Mouse (Mus musculus) lung, embryonic 14.5 days (tissue): ENCODE measurements around the gene Pfpl. TPM values are rescaled to one million over a fixed set of nuclear protein-coding genes. Genes with fewer than 3 reads are reported as not detected.
A peak's percentile ranks its signal among the peaks of the same experiment; 100 is the strongest.

Experiments used
- ATAC-seq: fragments of 200-750 bp; cut with Nextera tagmentation; 2 replicates; pipeline ENCODE4 v1.8.0; 2017; ENCODE audit warnings: mild to moderate bottlenecking, moderate TSS enrichment, moderate library complexity; ENCODE audit not compliant: insufficient read depth
- DNase-seq: peaks from one replicate; pipeline ENCODE4 v3.0.0-alpha.2; 2015
- H3K27ac ChIP-seq: fragments of 300-500 bp; sonication (generic); 2 replicates; pipeline ENCODE4 v1.5.1; 2014; ENCODE audit warnings: low read depth, mild to moderate bottlenecking, moderate library complexity
- H3K27me3 ChIP-seq: fragments of 300-500 bp; sonication (generic); 2 replicates; pipeline ENCODE4 v1.6.1; 2014; ENCODE audit warnings: low read length, control low read depth; ENCODE audit not compliant: insufficient read depth
- H3K36me3 ChIP-seq: fragments of 300-500 bp; sonication (generic); 2 replicates; pipeline ENCODE4 v1.6.1; 2014; ENCODE audit warnings: control low read depth; ENCODE audit not compliant: insufficient read depth
- H3K4me1 ChIP-seq: fragments of 300-500 bp; sonication (generic); 2 replicates; pipeline ENCODE4 v1.6.1; 2014; ENCODE audit warnings: antibody characterized with exemption, control low read depth; ENCODE audit not compliant: insufficient read depth
- H3K4me2 ChIP-seq: fragments of 300-500 bp; sonication (generic); 2 replicates; pipeline ENCODE4 v1.6.1; 2014; ENCODE audit warnings: mild to moderate bottlenecking
- H3K4me3 ChIP-seq: fragments of 300-500 bp; sonication (generic); 2 replicates; pipeline ENCODE4 v1.5.1; 2014; ENCODE audit warnings: low read depth, low read length
- H3K9ac ChIP-seq: fragments of 300-500 bp; sonication (generic); 2 replicates; pipeline ENCODE4 v1.6.1; 2014
- H3K9me3 ChIP-seq: fragments of 300-500 bp; sonication (generic); 2 replicates; pipeline ENCODE4 v1.6.1; 2016; ENCODE audit warnings: low read depth, low read length, control low read depth
- CTCF ChIP-seq: IDR thresholded peaks from 2 replicates; pipeline ENCODE4 v1.5.1; 2016; ENCODE audit warnings: antibody characterized with exemption, low read depth
- WGBS: fragments of 180-500 bp; shearing (Covaris S2); extraction: QIAGEN DNeasy Blood & Tissue Kit; methylation state at CpG from one replicate; pipeline ENCODE4 v1.1.7; 2014; 5-methylcytosine and 5-hydroxymethylcytosine counted together
- polyA plus RNA-seq: library from polyadenylated mRNA; unstranded; fragments of >200 nt; fragmentation: Nextera tagmentation; extraction: Ambion mirVana; gene quantifications from 2 replicates; pipeline ENCODE4 v1.2.1, GENCODE M21; 2014

Gene Pfpl
- polyA plus RNA-seq, 1 experiment from 2014 or later = not detected

- no peak overlapping the region for H3K27ac ChIP-seq
- DNase-seq (peak; percentile 72), ATAC-seq (peak; percentile 49; the same call in 1 of the 2 replicates)
- H3K36me3 ChIP-seq = no peaks in the 10 kb centered on the region
- H3K4me1 ChIP-seq = no peaks in the 10 kb centered on the region
- peak; percentile 70 for TF ChIP-seq CTCF
- no peak overlapping the region for H3K4me2 ChIP-seq
- H3K9ac ChIP-seq = no peak overlapping the region
- no peak overlapping the region for H3K4me3 ChIP-seq
- H3K9me3 ChIP-seq = no peaks in the 10 kb centered on the region
- 6% methylated on average over 2 of the region's 2 CpGs for WGBS
- H3K27me3 ChIP-seq = no peaks in the 10 kb centered on the region
Measured at GRCm38 (mm10) chr19:12433033-12433432, 5.3 kb downstream of the Pfpl start.

GRCm38 (mm10) chr19:12435011-12435416 is 7.3 kb downstream of the Pfpl start:
- Histone ChIP-seq H3K36me3 (no peaks in the 10 kb centered on the region), H3K27ac (no peak overlapping the region), H3K27me3 (no peaks in the 10 kb centered on the region), H3K4me3 (no peak overlapping the region), H3K9me3 (no peaks in the 10 kb centered on the region), H3K4me1 (no peaks in the 10 kb centered on the region), H3K4me2 (no peak overlapping the region), H3K9ac (no peak overlapping the region)
- WGBS = 82% methylated on average over 4 of the region's 4 CpGs
- DNase-seq = no peak
- TF ChIP-seq CTCF = no peak
- no peak for ATAC-seq

- no peaks in the 10 kb centered on the region for H3K9me3 ChIP-seq
- H3K9ac ChIP-seq = no peak overlapping the region
- H3K36me3 ChIP-seq = no peaks in the 10 kb centered on the region
- no peak overlapping the region for H3K4me3 ChIP-seq
- H3K4me1 ChIP-seq = no peaks in the 10 kb centered on the region
- no peak for TF ChIP-seq CTCF
- ATAC-seq (no peak), DNase-seq (peak; percentile 6)
- no peaks in the 10 kb centered on the region for H3K27me3 ChIP-seq
- 72% methylated on average over 4 of the region's 4 CpGs for WGBS
- H3K27ac ChIP-seq = no peak overlapping the region
- no peak overlapping the region for H3K4me2 ChIP-seq
Measured at GRCm38 (mm10) chr19:12435750-12436524, 8.2 kb downstream of the Pfpl start.

GRCm38 (mm10) chr19:12439581-12439980 is 11.9 kb downstream of the Pfpl start:
- H3K36me3 ChIP-seq = no peaks in the 10 kb centered on the region
- no peaks in the 10 kb centered on the region for H3K27me3 ChIP-seq
- no peak overlapping the region for H3K27ac ChIP-seq
- H3K4me1 ChIP-seq = no peaks in the 10 kb centered on the region
- WGBS = 47% methylated on average over 1 of the region's 1 CpGs
- no peak overlapping the region for H3K4me3 ChIP-seq
- ATAC-seq (no peak), DNase-seq (no peak)
- H3K4me2 ChIP-seq = no peak overlapping the region
- H3K9ac ChIP-seq = no peak overlapping the region
- no peak for TF ChIP-seq CTCF
- H3K9me3 ChIP-seq = no peaks in the 10 kb centered on the region

GRCm38 (mm10) chr19:12440103-12440725 is 12.5 kb downstream of the Pfpl start:
- no peak overlapping the region for H3K9ac ChIP-seq
- no peaks in the 10 kb centered on the region for H3K36me3 ChIP-seq
- no peak overlapping the region for H3K27ac ChIP-seq
- H3K27me3 ChIP-seq = no peaks in the 10 kb centered on the region
- no peak overlapping the region for H3K4me2 ChIP-seq
- no peaks in the 10 kb centered on the region for H3K9me3 ChIP-seq
- ATAC-seq (no peak), DNase-seq (no peak)
- no peak overlapping the region for H3K4me3 ChIP-seq
- 71% methylated on average over 5 of the region's 5 CpGs for WGBS
- no peak for TF ChIP-seq CTCF
- no peaks in the 10 kb centered on the region for H3K4me1 ChIP-seq

- Histone ChIP-seq H3K9me3 (no peaks in the 10 kb centered on the region), H3K4me2 (no peak overlapping the region), H3K27ac (no peak overlapping the region), H3K4me3 (no peak overlapping the region), H3K36me3 (no peaks in the 10 kb centered on the region), H3K27me3 (no peaks in the 10 kb centered on the region), H3K9ac (no peak overlapping the region), H3K4me1 (no peaks in the 10 kb centered on the region)
- no peak for TF ChIP-seq CTCF
- DNase-seq (no peak), ATAC-seq (no peak)
- 81% methylated on average over 4 of the region's 4 CpGs for whole genome bisulfite sequencing
Measured at GRCm38 (mm10) chr19:12442560-12442959, 14.9 kb downstream of the Pfpl start.

GRCm38 (mm10) chr19:12445014-12445413 is 17.3 kb downstream of the Pfpl start:
- Histone ChIP-seq H3K4me1 (no peaks in the 10 kb centered on the region), H3K4me2 (no peak overlapping the region), H3K9me3 (no peaks in the 10 kb centered on the region), H3K27me3 (no peaks in the 10 kb centered on the region), H3K36me3 (no peaks in the 10 kb centered on the region), H3K4me3 (no peak overlapping the region), H3K9ac (no peak overlapping the region), H3K27ac (no peak overlapping the region)
- DNase-seq (no peak), ATAC-seq (no peak)
- WGBS = 75% methylated on average over 3 of the region's 3 CpGs
- TF ChIP-seq CTCF = no peak
